Mouse (Mus musculus) embryo, embryonic 9.5 days (tissue): ENCODE measurements around the gene Rasl12.

Experiments used
- DNase-seq: peaks from one replicate; pipeline ENCODE4 v3.0.0-alpha.2; 2017; ENCODE audit errors: extremely low spot score

The Rasl12 gene

DNA sequence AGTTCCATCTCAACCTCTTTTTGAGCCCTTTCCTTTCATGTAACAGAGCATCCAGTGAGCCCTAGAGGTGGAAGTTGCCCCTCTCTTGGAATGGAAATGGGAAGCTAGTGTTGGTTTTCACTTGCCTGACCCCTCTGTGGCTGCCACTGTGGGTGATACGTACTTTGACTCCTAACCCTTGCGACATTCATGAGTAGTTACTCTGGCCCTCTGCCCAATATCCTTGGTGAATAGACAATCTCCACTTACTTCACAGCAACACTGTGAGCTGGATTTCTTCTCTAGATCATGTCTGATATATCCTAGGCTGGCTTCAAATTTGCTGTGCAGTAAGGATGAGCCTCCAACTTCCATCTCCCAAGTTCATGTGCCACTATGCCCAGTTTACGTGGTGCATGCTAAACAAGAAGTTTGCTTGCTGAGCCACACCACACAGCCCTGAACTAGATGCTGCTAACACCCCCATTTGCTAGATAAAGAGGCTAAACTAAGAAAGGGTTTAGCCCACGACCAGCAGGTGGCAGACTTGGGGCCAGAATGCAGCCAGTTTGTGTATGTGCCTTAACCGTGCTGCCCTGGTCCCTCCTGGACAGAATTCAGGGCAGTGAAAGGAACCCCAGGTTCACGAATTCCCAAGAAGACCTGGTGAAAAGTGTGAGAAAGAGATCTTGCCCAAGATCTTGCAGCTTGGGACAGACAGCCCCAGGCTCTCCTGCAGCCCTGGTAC, 5.5 kb upstream of the Rasl12 start:
- DNase-seq: peak; percentile 66

DNA sequence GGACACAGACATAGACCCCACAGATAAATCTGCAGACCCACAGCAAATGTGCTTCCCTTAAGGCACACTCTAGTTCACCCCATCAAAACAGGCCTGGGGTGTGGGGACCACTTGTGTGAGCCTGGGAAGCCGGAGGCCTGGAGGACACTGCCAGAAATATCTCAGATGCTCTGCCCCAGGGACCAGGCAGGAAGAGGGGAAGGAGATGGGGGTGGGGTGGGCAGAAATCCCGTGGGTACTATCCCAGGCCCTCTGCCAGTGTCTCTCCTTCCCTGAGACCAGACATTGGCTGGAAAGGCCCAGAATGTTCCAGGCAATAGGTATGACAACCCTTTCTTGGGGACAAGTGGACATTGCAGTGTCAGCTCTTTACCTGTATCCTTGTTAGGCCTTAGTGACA, 4.7 kb upstream of the Rasl12 start:
- DNase-seq: no peak

DNA sequence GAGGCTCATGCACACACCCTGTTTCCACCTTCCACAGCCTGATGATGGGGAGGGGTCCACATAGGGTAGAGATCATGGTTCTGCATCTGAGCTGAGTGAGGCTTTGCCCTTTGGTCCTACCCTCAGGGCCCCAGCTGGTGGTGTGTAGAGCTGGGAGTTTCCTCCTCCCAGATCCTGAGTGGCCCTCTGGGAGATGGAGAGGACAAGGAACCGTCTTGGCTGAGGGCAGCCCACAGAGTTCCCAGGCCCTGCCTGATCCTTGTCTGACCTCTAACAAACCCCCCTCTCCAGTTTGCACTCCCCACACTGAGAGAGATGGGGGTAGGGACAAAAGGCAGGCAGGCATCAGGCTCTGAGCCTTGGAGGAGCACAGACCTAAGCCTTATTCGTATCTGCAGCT, 3.9 kb upstream of the Rasl12 start:
- no peak for DNase-seq

DNA sequence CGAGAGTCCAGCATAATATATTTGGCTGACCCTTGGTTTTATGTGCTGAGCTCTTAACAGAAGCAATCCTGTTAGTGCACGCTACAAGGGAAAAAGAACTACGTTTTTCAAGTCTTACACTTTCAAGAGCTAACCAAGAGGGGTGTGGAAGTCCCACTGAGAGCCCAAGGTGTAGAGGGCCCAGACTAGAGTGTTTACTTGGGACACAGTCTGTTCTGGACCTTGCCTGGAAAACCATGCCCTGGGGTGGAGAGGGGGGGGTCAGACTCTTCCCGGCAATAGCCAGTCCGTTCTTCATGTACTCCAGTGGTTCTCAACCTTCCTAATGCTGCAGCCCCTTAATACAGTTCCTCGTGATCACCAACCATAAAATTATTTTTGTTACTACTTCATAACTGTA, 1.6 kb downstream of the Rasl12 start:
- no peak for DNase-seq

DNA sequence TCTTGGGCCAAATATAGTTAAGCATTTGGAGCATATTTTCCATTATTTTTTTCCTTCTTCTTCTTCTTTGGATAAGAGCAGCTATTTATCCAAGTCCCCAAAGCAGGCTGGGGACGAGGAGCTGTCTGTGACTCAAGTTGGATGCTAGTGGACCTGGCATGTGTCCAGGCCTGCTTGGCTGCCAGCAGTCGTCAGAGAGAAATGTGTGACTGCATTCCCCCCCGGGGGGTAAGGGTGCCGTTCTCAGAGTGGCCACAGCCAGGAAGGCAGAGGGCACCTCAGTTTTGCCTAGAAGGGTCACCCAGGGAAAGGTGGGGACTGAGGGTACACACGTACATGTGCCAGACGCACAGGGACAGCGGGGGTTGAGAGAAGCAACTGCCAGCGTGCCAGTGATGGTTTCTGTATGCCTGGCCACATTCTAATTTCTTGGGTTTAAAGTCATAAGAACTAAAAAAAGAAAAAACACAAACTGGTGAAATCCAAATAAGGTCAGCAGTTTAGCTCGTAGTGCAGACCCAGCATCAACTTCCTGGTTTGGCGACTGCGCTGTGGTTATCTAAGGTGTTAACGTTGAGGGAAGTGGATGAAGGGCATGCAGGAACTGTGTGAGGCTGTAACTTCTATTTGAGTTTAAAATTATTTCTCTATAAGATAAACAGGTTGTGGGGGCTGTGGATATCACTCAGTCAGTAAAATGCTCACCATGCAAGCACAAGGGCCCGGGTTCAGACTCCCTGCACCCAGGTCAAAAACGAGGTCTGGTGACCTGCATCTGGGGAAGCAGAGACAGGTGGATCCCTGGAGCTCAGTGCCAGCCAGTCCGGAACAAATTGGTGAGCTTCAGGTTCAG, 6.3 kb downstream of the Rasl12 start:
- no peak for DNase-seq

DNA sequence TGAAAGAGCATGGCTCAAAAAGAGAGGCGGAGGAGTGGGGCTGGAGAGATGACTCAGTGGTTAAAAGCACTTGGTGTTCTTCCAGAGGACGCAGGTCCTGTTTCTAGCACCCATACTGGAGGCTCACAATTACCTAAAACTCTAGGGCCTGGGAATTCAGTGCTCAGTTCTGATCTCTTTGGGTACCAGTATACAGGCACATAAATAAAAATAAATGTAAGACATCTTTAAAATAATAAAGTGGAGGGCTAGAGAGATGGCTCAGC, 6.8 kb downstream of the Rasl12 start:
- DNase-seq: no peak

DNA sequence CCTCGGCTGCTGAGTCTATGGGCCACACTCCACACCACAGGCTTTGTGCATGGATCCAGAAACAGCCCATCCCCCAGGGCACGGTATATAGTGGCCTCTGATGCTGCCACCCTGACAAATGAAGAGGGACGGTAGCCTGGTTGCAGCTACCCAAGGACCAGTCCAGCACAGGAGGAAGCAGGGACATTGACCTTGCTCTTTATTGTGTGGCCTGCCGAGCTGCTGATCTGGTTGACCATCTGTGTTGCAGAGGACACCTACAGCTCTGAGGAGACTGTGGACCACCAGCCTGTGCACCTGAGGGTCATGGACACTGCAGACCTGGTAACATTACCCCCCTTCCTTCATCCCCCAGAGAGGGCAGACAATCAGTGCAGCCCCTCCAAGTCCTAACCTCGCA, 9.0 kb downstream of the Rasl12 start:
- DNase-seq: no peak

DNA sequence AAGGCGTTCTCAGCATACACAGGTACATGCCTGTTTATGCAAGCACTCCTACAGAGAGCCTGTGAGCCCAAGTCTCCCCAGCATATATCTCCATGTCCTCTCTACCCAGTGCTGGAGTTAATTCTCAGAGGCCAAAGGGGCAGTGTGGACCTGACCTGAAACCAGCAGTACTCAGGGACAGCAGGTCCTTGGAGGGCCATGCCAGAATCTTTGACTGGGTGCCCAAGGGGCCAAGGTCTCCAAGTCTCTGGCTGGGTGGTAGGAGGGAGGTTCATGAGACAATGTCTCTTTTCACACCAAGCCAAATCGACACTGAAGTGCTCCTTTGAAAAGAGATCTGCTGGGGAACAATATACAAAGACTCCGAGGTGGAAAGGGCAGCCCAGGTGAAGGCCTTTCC, 9.6 kb downstream of the Rasl12 start:
- DNase-seq: no peak

DNA sequence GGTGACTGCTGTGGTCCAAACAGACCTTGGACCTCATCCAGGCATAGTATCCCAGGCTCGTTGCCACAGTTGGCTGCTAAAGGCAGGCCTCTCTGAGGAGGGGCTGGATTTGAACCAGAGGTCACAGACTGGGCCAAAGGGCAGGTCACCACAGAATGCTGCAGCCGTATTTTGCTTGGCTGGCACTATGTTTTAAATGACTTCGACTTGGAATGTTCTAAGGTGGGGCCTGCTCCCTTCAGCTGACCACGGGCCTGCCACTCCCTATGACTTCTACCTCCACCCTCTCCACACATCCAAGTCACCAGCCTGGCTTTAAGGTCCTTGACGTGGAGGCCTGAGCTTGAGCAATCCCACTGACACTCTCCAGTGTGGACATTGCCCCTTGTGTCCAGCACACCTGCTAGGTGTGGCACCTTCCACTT, 10.6 kb downstream of the Rasl12 start:
- no peak for DNase-seq

DNA sequence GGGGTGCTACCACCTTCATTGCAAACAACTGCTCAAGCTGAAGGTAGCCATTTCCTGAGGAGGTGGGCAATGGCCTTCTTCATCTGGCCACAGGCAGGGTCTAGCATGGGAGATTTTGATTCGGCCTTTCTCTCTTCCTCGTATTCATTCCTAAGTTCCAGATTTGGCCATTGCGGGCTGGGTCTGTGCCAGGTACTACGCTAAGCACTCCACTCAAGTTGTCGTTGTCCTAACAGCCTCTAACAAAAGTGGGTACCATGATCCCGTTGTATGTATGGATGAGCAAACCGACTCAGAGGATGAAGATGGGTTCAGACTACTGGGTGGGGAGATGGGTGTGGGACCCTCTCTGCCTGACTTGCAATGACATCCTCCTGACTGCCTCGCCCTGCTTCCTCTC, 12.1 kb downstream of the Rasl12 start:
- no peak for DNase-seq

DNA sequence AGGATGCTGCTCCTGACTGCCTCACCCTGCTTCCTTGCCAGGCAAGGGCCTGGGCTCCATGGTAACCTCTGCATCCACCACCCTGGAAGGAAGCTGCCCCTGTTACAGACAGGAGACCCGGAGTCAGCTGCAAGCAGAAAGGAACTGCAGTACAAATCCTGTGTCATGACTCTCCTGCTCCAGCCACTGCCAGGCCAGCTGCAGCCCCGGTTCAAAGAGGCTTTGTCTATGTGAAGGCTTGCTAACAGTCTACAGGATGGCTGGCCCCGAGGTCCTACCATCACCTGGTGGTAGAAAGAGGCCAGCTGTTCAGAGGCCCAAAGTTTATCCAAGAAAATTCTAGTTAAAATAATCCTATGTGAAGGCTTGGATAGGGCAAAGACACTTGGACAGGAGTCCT, 13.0 kb downstream of the Rasl12 start:
- no peak for DNase-seq

DNA sequence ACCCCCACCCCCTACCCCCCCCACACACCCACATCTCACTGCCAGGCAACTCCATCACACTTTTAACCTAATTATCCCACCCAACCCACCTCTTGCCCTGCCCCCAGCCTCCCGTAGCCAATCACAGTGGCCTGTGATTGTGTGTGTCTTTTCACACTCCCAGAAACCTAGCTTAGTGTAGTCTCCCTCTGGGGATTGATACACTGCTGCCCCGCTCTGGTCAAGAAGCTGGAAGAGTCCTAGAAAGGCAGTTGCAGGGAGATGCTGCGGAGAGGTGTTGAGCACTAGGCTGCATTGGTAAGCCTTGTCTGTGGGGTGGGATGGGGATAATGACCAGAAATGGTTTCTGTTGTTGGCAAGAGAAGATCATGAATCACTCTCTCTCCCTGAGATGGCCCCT, 19.4 kb downstream of the Rasl12 start:
- no peak for DNase-seq

DNA sequence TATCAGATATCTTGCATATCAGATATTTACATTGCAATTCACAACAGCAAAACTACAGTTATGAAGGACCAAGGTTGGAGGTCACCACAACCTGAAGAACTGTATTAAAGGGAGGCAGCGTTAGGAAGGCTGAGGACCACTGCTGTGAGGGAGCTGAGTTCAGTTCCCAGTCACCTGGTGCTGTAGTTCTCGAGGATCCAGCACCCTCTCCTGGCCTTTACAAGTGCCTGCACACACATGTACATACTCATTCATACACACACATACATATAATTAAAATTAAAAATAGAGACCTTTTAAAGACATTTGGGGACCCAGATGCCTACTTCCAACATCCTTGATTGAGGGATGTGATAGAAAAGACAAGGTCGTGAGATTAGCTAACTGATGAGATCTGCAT, 21.3 kb downstream of the Rasl12 start:
- DNase-seq: no peak

DNA sequence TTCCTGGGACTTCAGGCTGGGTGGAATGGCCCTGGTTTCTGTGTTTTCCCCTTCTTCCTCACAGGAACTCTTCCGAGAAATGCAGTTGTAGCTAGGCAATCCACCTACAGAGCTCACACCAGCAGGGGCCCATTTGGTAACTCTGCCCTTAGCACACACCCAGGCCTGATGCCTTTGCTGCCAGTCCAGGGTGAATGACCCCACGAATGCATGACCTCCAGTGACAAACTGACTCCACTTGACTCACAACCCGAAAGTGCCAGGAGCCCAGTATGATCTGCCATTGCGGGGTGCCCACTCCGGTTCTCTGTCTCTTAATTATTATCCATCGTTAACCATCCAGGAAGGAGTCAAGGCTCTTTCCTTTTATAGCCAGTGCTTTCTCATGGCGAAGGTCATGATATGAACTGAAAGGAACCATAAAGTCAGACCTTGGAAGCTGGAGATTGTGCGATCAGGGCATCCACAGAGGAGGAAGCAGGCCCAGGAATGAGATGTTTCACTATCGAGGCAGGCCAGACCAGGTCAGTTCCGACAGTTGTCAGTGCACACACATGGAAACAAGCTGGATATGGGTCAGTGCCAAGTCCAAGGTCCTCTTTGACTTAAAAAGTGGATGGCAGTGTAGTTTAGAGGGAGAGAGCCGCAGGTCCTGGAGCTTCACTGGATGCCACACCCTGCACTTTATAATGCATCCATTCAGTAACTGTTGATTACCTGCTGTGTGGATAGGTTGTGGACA, 24.6 kb downstream of the Rasl12 start, which contains the start of gene Slc51b:
Gene Slc51b, minus strand, starts transcription at position 196 of the 742 bp plus-strand sequence.
- DNase-seq: no peak

DNA sequence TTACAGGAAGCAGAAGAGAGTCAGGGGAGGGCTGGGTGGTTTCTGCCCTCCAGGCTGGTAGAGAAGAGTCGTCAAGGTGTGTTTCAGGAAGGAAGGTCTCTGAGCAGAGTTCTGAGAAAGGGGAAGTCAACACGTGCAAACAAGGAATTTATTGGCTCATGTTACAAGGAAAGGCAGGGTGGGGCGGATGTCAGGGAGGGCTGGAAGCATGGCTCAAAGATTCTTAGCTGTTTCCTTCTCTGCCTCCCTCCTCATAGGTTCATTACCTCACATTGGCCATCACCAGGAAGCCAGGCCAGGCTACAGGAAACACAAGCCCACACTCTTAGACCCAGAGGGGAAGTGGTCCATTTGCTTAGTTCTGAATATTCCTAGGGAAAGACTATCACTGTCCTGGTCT, 26.1 kb downstream of the Rasl12 start:
- no peak for DNase-seq

DNA sequence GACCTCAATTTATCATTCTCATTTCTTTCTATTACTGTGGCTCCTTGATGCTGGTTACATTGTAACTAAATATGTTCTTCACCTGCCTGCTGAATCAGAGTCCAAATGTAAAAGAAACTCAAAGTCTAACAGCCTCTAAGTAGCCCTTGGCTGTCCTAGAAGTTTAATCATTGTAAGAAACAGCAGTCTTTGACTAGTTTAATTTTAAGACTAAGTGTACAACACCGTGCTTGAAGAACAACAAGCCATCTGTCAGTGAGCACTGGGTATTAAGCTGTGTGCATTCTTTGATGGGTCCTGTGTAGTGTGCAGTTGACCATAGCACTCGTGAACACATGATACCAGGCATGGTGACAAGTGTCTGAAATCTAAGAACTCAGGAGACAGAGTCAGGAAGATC, 29.2 kb downstream of the Rasl12 start:
- DNase-seq: no peak

DNA sequence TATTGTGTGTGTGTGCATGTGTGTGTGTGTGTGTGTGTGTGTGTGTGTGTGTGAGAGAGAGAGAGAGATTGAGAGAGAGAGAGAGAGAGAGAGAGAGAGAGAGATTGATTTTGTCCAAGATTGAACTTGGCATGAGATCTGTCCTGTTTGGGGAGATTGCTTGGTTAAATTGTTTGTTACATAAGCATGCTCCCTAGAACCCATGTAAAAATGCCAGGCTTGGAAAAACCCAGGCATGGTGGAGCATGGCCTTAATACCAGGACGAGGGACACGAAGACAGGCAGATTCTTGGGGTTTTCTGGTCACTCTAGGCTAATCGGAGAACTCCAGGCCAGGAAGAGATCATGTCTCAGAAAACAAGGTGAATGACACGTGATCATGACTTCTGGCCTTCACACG, 29.7 kb downstream of the Rasl12 start:
- DNase-seq: no peak

DNA sequence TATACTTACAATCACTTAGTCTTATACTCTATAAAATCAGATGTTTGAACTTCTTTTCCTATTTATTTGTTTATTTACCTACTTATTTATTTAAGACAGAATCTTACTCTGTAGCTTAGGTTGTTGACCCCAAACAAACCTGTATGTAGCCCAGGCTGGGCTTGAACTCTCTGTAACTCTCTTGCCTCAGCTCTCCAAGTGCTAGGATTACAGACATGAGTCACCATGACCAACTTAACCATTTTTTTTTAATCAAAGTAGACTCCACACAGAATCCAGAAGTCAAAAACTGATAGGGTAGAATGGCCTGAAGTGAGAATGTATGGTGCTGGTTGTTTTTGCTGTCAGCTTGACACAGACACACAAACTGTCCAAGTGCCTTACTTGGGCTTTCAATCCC, 32.1 kb downstream of the Rasl12 start:
- DNase-seq: no peak

DNA sequence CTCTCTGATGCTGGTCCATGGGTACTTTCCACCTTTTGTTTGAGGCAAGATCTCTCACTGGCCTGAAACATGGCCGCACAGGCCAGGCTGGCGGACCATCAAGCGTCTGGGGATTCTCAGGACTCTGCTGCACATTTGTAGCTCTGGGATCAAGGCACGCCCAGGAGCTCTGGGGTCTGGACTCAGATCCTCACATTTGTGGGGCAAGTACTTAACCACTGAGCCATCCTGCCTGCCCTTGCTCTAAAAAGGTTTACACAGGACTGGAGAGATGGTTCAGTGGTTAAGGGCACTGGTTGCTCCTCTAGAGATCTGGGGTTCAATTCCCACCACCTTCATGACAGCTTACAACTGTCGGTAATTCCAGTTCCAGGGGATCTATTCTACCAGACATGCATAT, 32.6 kb downstream of the Rasl12 start:
- DNase-seq: no peak

DNA sequence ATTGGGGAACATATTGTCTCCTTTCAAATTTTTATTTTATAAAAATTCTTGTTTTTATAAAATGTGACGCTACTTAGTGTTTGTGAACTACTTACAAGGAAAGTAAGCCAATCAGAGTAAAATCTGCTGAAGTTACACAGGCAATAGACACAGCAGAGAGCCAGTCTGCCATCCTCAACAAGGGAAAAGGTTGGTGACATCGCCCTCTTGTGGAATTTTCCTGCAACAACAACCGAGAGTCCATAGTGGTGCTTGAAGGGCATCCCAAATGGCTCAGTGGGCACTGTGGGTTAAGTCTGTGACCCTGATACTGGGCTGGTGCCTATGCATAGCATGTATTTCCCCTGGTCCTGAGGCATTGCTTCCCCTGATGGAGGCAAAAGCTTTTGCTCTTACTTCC, 33.9 kb downstream of the Rasl12 start:
- peak; percentile 82 for DNase-seq

DNA sequence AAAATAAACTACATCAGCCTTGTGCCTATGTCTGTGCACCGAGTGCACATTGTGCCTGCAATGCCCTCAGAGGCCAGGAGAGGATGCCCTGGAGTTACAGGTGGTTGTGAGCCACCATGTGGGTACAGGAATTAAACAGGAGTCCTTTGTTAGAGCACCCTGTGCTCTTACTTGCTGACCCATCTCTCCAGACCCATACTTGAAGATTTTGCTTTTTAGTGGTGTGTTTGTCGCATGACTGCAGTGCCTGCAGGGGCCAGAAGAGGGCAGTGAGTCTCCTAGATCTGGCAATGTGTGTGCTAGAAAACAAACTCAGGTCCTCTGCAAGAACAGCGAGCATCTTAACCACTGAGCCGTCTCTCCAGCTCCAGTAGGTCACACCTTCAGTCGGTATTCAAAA, 35.8 kb downstream of the Rasl12 start:
- DNase-seq: peak; percentile 55

DNA sequence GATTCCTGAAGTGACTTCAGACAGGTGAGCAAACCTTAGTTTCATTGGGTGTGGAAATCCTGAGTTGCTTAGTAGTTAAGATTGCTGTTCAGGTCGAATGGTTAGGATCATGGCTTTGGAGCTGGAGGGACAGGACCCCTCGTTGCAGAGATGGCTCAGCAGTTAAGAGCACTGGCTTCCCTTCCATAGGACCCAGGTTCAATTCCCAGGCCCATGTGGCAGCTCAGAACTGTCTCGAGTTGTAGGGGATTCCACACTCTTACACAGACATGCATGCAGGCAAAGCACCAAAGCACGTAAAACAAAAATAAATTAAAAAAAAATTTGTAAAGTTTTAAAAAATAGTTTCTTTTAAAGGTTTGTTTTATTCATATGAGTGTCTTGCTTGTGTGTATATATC, 36.9 kb downstream of the Rasl12 start:
- DNase-seq: peak; percentile 8
